Mouse (Mus musculus) kidney, embryonic 14.5 days (tissue): ENCODE data around the gene Galnt15. TPM values are rescaled to one million over a fixed set of nuclear protein-coding genes. Genes with fewer than 3 reads are reported as not detected.

ENCODE experiments used
- ATAC-seq: fragments of 200-750 bp; cut with Nextera tagmentation; 2 replicates; pipeline ENCODE4 v1.8.0; 2017; ENCODE audit warnings: moderate number of reproducible peaks, mild to moderate bottlenecking, moderate TSS enrichment, moderate library complexity; ENCODE audit not compliant: low FRiP score, low TSS enrichment
- H3K27ac ChIP-seq: fragments of 300-500 bp; sonication (generic); 2 replicates; pipeline ENCODE4 v1.5.1; 2014; ENCODE audit warnings: low read depth, mild to moderate bottlenecking, low read length, moderate library complexity, mixed read lengths
- H3K27me3 ChIP-seq: fragments of 300-500 bp; sonication (generic); 2 replicates; pipeline ENCODE4 v1.6.1; 2014; ENCODE audit warnings: mild to moderate bottlenecking, low read length; ENCODE audit not compliant: control insufficient read depth, insufficient read depth
- H3K36me3 ChIP-seq: fragments of 300-500 bp; sonication (generic); 2 replicates; pipeline ENCODE4 v1.6.1; 2014; ENCODE audit warnings: low read length, mixed read lengths; ENCODE audit not compliant: control insufficient read depth, insufficient read depth
- H3K4me1 ChIP-seq: fragments of 300-500 bp; sonication (generic); 2 replicates; pipeline ENCODE4 v1.6.1; 2014; ENCODE audit warnings: low read length, mixed read lengths; ENCODE audit not compliant: control insufficient read depth, insufficient read depth
- H3K4me2 ChIP-seq: fragments of 300-500 bp; sonication (generic); replicated peaks from 2 replicates; pipeline ENCODE4 v1.6.1; 2014; ENCODE audit warnings: low read depth, mild to moderate bottlenecking, low read length
- H3K4me3 ChIP-seq: fragments of 300-500 bp; sonication (generic); 2 replicates; pipeline ENCODE4 v1.5.1; 2014; ENCODE audit warnings: mild to moderate bottlenecking, low read length
- H3K9ac ChIP-seq: fragments of 300-500 bp; sonication (generic); 2 replicates; pipeline ENCODE4 v1.6.1; 2014; ENCODE audit warnings: low read depth, mild to moderate bottlenecking, low read length, moderate library complexity
- H3K9me3 ChIP-seq: fragments of 300-500 bp; sonication (generic); 2 replicates; pipeline ENCODE4 v1.6.1; 2016; ENCODE audit warnings: low read length; ENCODE audit not compliant: control insufficient read depth
- WGBS: fragments of 180-500 bp; shearing (Covaris S2); extraction: QIAGEN DNeasy Blood & Tissue Kit; methylation state at CpG from one replicate; pipeline ENCODE4 v1.1.7; 2014; 5-methylcytosine and 5-hydroxymethylcytosine counted together
- polyA plus RNA-seq: library from polyadenylated mRNA; unstranded; fragments of >200 nt; fragmentation: Nextera tagmentation; extraction: Ambion mirVana; gene quantifications from 2 replicates; pipeline ENCODE4 v1.2.1, GENCODE M21; 2014

Gene Galnt15
- polyA plus RNA-seq, 1 experiment from 2014 or later = 0.34 TPM

GRCm38 (mm10) chr14:32053895-32054294, 25.1 kb downstream of the Galnt15 start:
- H3K36me3 ChIP-seq = no peaks in the 10 kb centered on the region
- H3K4me1 ChIP-seq = no peaks in the 10 kb centered on the region
- H3K27me3 ChIP-seq = no peaks in the 10 kb centered on the region
- H3K4me2 ChIP-seq = no peak overlapping the region
- no peak overlapping the region for H3K27ac ChIP-seq
- no peak for ATAC-seq
- H3K9me3 ChIP-seq = no peaks in the 10 kb centered on the region
- H3K9ac ChIP-seq = no peak overlapping the region
- WGBS = 72% methylated on average over 5 of the region's 5 CpGs
- H3K4me3 ChIP-seq = no peak overlapping the region

- no peaks in the 10 kb centered on the region for H3K9me3 ChIP-seq
- H3K36me3 ChIP-seq = no peaks in the 10 kb centered on the region
- H3K27ac ChIP-seq = no peak overlapping the region
- no peak overlapping the region for H3K9ac ChIP-seq
- no peak overlapping the region for H3K4me2 ChIP-seq
- no peaks in the 10 kb centered on the region for H3K4me1 ChIP-seq
- ATAC-seq = no peak
- H3K4me3 ChIP-seq = no peak overlapping the region
- 70% methylated on average over 10 of the region's 10 CpGs for WGBS
- H3K27me3 ChIP-seq = no peaks in the 10 kb centered on the region
Observed at GRCm38 (mm10) chr14:32054788-32055187, 26.0 kb downstream of the Galnt15 start.

DNA sequence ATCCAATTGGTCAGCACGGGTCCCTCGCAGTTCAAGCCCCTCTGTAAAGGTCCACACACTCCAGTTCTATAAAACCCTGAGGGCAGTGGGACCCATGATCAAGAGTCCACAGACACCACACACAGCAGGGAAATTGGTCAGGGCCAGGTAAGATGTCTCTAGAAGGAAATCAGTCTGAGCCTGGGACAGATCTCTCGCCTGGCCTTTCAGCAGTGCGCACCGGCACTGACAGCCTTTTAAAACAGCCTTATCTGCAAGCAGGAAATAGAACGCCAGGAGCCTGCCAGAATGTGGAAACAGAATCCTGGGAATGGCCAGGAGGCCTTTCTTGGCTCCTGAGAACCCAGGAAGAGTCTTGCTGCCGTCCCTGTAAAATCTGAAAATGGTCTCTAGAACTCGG, 27.0 kb downstream of the Galnt15 start:
- Histone ChIP-seq H3K4me3 (no peak overlapping the region), H3K9ac (no peak overlapping the region), H3K9me3 (no peaks in the 10 kb centered on the region), H3K27ac (no peak overlapping the region), H3K27me3 (no peaks in the 10 kb centered on the region), H3K4me1 (no peaks in the 10 kb centered on the region), H3K4me2 (no peak overlapping the region), H3K36me3 (no peaks in the 10 kb centered on the region)
- WGBS = 74% methylated on average over 8 of the region's 8 CpGs
- no peak for ATAC-seq

- H3K4me3 ChIP-seq = no peak overlapping the region
- H3K4me2 ChIP-seq = no peak overlapping the region
- no peaks in the 10 kb centered on the region for H3K9me3 ChIP-seq
- H3K27me3 ChIP-seq = no peaks in the 10 kb centered on the region
- no peaks in the 10 kb centered on the region for H3K4me1 ChIP-seq
- H3K9ac ChIP-seq = no peak overlapping the region
- WGBS = 97% methylated on average over 2 of the region's 2 CpGs
- no peak for ATAC-seq
- H3K27ac ChIP-seq = no peak overlapping the region
- H3K36me3 ChIP-seq = no peaks in the 10 kb centered on the region
Observed at GRCm38 (mm10) chr14:32056675-32057074, 27.9 kb downstream of the Galnt15 start.

- Histone ChIP-seq H3K9me3 (no peaks in the 10 kb centered on the region), H3K4me2 (no peak overlapping the region), H3K4me3 (no peak overlapping the region), H3K36me3 (no peaks in the 10 kb centered on the region), H3K4me1 (no peaks in the 10 kb centered on the region), H3K27ac (no peak overlapping the region), H3K9ac (no peak overlapping the region), H3K27me3 (no peaks in the 10 kb centered on the region)
- no peak for ATAC-seq
- WGBS = 79% methylated on average over 4 of the region's 4 CpGs
Observed at GRCm38 (mm10) chr14:32057664-32058063, 28.9 kb downstream of the Galnt15 start.

DNA sequence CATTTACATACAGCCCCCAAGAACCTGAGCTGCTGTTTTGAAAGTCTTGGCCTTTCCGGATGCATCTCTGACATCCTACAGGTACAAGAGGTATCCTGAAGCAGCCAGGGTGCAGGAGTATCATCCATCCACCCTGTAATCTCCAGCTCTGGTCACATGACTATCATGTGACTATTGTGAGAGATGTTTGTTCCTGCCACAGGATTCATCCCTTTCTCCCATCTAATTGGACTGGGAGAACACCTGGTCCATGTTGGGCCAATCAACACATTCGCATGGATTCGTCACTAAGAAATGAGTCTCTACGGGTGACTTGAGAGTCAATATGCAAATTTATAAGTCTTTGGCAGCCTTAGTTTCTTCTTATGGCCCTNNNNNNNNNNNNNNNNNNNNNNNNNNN, 32.6 kb downstream of the Galnt15 start:
- H3K27me3 ChIP-seq = no peaks in the 10 kb centered on the region
- no peak overlapping the region for H3K27ac ChIP-seq
- no peak overlapping the region for H3K4me2 ChIP-seq
- no peaks in the 10 kb centered on the region for H3K4me1 ChIP-seq
- H3K4me3 ChIP-seq = no peak overlapping the region
- H3K9me3 ChIP-seq = no peaks in the 10 kb centered on the region
- 90% methylated on average over 4 of the region's 4 CpGs for WGBS
- H3K36me3 ChIP-seq = no peaks in the 10 kb centered on the region
- no peak overlapping the region for H3K9ac ChIP-seq
- ATAC-seq = no peak

GRCm38 (mm10) chr14:32072807-32073206, 44.0 kb downstream of the Galnt15 start:
- no peak for ATAC-seq
- Histone ChIP-seq H3K4me3 (no peak overlapping the region), H3K9ac (no peak overlapping the region), H3K36me3 (no peaks in the 10 kb centered on the region), H3K4me1 (0 out of 2 replicates have a peak, but pooled peaks cover 8% of the 10 kb centered on the region), H3K9me3 (no peaks in the 10 kb centered on the region), H3K4me2 (no peak overlapping the region), H3K27ac (peak overlapping the region; percentile 64; the same call in 1 of the 2 replicates), H3K27me3 (no peaks in the 10 kb centered on the region)

DNA sequence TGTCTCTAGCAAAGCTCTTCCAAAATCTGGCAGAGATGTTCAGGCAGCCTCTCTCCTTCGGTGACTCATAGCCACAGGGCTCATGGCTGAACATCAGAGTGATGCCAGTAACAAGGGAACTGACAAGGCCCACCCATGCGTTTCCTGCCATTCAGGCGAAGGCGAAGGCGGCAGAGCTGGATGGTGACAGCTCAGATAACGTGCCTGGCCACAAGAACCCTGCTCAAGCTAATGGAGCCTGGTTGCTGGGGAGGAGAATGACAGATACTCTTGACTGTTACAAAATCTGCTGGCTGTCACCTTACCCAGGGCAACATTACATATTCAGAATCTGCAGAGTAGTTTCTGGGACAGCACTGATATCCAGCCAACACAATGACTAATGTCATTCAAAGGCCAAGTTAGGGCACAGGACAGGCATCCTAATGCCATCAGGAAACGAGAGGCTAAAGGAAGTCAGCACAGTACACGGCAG, 44.5 kb downstream of the Galnt15 start:
- H3K4me2 ChIP-seq = no peak overlapping the region
- H3K9me3 ChIP-seq = no peaks in the 10 kb centered on the region
- H3K4me1 ChIP-seq = 0 out of 2 replicates have a peak, but pooled peaks cover 8% of the 10 kb centered on the region
- H3K4me3 ChIP-seq = no peak overlapping the region
- no peaks in the 10 kb centered on the region for H3K27me3 ChIP-seq
- no peak overlapping the region for H3K9ac ChIP-seq
- H3K36me3 ChIP-seq = no peaks in the 10 kb centered on the region
- H3K27ac ChIP-seq = peak overlapping the region; percentile 64
- WGBS = 41% methylated on average over 8 of the region's 8 CpGs
- ATAC-seq = no peak

DNA sequence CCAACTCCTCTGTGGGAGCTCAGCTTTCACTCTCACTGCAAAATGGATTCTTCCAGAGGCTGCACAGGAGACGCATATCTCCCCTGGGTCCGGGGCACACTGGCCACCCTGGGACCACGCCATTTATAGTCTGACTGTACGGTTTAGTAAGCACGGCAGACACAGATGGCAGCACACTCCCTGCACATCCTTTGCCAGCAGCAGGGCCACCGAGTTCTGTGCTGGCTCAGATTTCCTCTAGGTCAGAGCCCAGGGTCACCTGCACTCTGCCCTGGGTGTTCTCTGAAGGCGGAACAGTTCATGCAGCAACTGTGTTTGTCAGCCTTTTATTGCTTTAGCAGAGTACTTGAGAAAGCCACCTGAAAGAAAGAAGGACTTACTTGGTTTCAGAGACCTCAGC, 45.1 kb downstream of the Galnt15 start:
- H3K9ac ChIP-seq = no peak overlapping the region
- H3K27me3 ChIP-seq = no peaks in the 10 kb centered on the region
- H3K4me2 ChIP-seq = no peak overlapping the region
- no peaks in the 10 kb centered on the region for H3K9me3 ChIP-seq
- H3K4me1 ChIP-seq = 0 out of 2 replicates have a peak, but pooled peaks cover 8% of the 10 kb centered on the region
- peak overlapping the region; percentile 64 for H3K27ac ChIP-seq
- no peaks in the 10 kb centered on the region for H3K36me3 ChIP-seq
- WGBS = 25% methylated on average over 7 of the region's 7 CpGs
- H3K4me3 ChIP-seq = no peak overlapping the region
- ATAC-seq = peak; percentile 89
